Mouse (Mus musculus) heart, adult 2 months (tissue): ENCODE results near the gene Polrmt.
A peak's percentile ranks its signal among the peaks of the same experiment; 100 is the strongest.

Source experiments
- CTCF ChIP-seq: fragments of 200-600 bp; IDR thresholded peaks from 2 replicates; pipeline ENCODE4 v1.8.1; 2022; ENCODE audit warnings: antibody characterized with exemption, mild to moderate bottlenecking, moderate library complexity
- EP300 ChIP-seq: fragments of 200-500 bp; IDR thresholded peaks from 2 replicates; pipeline ENCODE4 v1.6.1; 2011; ENCODE audit warnings: low read depth, low read length, control low read depth; ENCODE audit not compliant: insufficient read depth

GRCm38 (mm10) chr10:79740863-79741262 is 5.5 kb downstream of the Polrmt start:
- TF ChIP-seq CTCF (peak; percentile 45), EP300 (no peak)
